Mouse (Mus musculus): ENCODE results near the gene Ndufaf5. TPM values are rescaled to one million over a fixed set of nuclear protein-coding genes. Genes with fewer than 3 reads are reported as not detected.
"Not testable (repeated sequence)": the region's sequence is repeated elsewhere in the genome, so short reads cannot be mapped to it uniquely, and the experiment has no call there.

The Ndufaf5 gene
- polyA plus RNA-seq, 1 experiment from 2014 or later = 13.3 TPM

- no peak for TF ChIP-seq CTCF (IDR thresholded peaks at IDR 0.05; ENCODE audit: low read depth)
- H3K27ac ChIP-seq (ENCODE audit: low read depth, low read length) = peak overlapping the region; percentile 67
- H3K4me3 ChIP-seq (ENCODE audit: low read depth, low read length) = peak overlapping the region; percentile 83
- 5% methylated on average over 28 of the region's 28 CpGs for WGBS
- peaks cover 11% of the 10 kb centered on the region for H3K36me3 ChIP-seq (ENCODE audit: control insufficient read depth, insufficient read depth)
- H3K9me3 ChIP-seq (ENCODE audit: control insufficient read depth) = no peaks in the 10 kb centered on the region
- H3K4me1 ChIP-seq (replicated peaks; ENCODE audit: control insufficient read depth, insufficient read depth, low read length) = no peaks in the 10 kb centered on the region
- peak overlapping the region; percentile 79 for H3K4me2 ChIP-seq (replicated peaks; ENCODE audit: low read depth)
- H3K9ac ChIP-seq (ENCODE audit: low read depth, low read length) = peak overlapping the region; percentile 82
- no peaks in the 10 kb centered on the region for H3K27me3 ChIP-seq (replicated peaks; ENCODE audit: control insufficient read depth, insufficient read depth, low read length)
- ATAC-seq = peak; percentile 70
Measured at GRCm38 (mm10) chr2:140170803-140171553, 529 bp downstream of the Ndufaf5 start.

GRCm38 (mm10) chr2:140185685-140186210 lies 15.3 kb downstream of the Ndufaf5 start:
- H3K9me3 ChIP-seq (ENCODE audit: control insufficient read depth); H3K27ac ChIP-seq (ENCODE audit: low read depth, low read length); H3K4me3 ChIP-seq (ENCODE audit: low read depth, low read length); H3K4me2 ChIP-seq (replicated peaks; ENCODE audit: low read depth); ATAC-seq; H3K27me3 ChIP-seq (replicated peaks; ENCODE audit: control insufficient read depth, insufficient read depth, low read length); H3K4me1 ChIP-seq (replicated peaks; ENCODE audit: control insufficient read depth, insufficient read depth, low read length); H3K9ac ChIP-seq (ENCODE audit: low read depth, low read length): not testable (repeated sequence)
- peak; percentile 13; the same call in 1 of the 2 replicates for TF ChIP-seq CTCF (IDR thresholded peaks at IDR 0.05; ENCODE audit: low read depth)
- 93% methylated on average over 3 of the region's 3 CpGs for WGBS
- peaks cover 36% of the 10 kb centered on the region for H3K36me3 ChIP-seq (ENCODE audit: control insufficient read depth, insufficient read depth)

- no peaks in the 10 kb centered on the region for H3K27me3 ChIP-seq (replicated peaks; ENCODE audit: control insufficient read depth, insufficient read depth, low read length)
- no peak overlapping the region for H3K4me2 ChIP-seq (replicated peaks; ENCODE audit: low read depth)
- peak; percentile 51 for TF ChIP-seq CTCF (IDR thresholded peaks at IDR 0.05; ENCODE audit: low read depth)
- no peak overlapping the region for H3K27ac ChIP-seq (ENCODE audit: low read depth, low read length)
- H3K9me3 ChIP-seq (ENCODE audit: control insufficient read depth) = no peaks in the 10 kb centered on the region
- no peak overlapping the region for H3K4me3 ChIP-seq (ENCODE audit: low read depth, low read length)
- ATAC-seq = no peak
- H3K9ac ChIP-seq (ENCODE audit: low read depth, low read length) = no peak overlapping the region
- H3K4me1 ChIP-seq (replicated peaks; ENCODE audit: control insufficient read depth, insufficient read depth, low read length) = no peaks in the 10 kb centered on the region
- 76% methylated on average over 2 of the region's 2 CpGs for WGBS
- peaks cover 35% of the 10 kb centered on the region for H3K36me3 ChIP-seq (ENCODE audit: control insufficient read depth, insufficient read depth)
Measured at GRCm38 (mm10) chr2:140200713-140201112, 30.3 kb downstream of the Ndufaf5 start.

GRCm38 (mm10) chr2:140202573-140202972 lies 32.1 kb downstream of the Ndufaf5 start:
- Histone ChIP-seq H3K4me2 (replicated peaks; ENCODE audit: low read depth) (no peak overlapping the region), H3K27me3 (replicated peaks; ENCODE audit: control insufficient read depth, insufficient read depth, low read length) (no peaks in the 10 kb centered on the region), H3K27ac (ENCODE audit: low read depth, low read length) (no peak overlapping the region), H3K4me1 (replicated peaks; ENCODE audit: control insufficient read depth, insufficient read depth, low read length) (no peaks in the 10 kb centered on the region), H3K9ac (ENCODE audit: low read depth, low read length) (no peak overlapping the region), H3K9me3 (ENCODE audit: control insufficient read depth) (no peaks in the 10 kb centered on the region), H3K4me3 (ENCODE audit: low read depth, low read length) (no peak overlapping the region), H3K36me3 (ENCODE audit: control insufficient read depth, insufficient read depth) (peaks cover 31% of the 10 kb centered on the region)
- WGBS = 85% methylated on average over 5 of the region's 5 CpGs
- no peak for TF ChIP-seq CTCF (IDR thresholded peaks at IDR 0.05; ENCODE audit: low read depth)
- no peak for ATAC-seq

- no peaks in the 10 kb centered on the region for H3K9me3 ChIP-seq (ENCODE audit: control insufficient read depth)
- H3K4me3 ChIP-seq (ENCODE audit: low read depth, low read length) = no peak overlapping the region
- 93% methylated on average over 7 of the region's 7 CpGs for WGBS
- H3K4me2 ChIP-seq (replicated peaks; ENCODE audit: low read depth) = no peak overlapping the region
- no peak overlapping the region for H3K27ac ChIP-seq (ENCODE audit: low read depth, low read length)
- ATAC-seq = no peak
- no peak for TF ChIP-seq CTCF (IDR thresholded peaks at IDR 0.05; ENCODE audit: low read depth)
- H3K36me3 ChIP-seq (ENCODE audit: control insufficient read depth, insufficient read depth) = peaks cover 27% of the 10 kb centered on the region
- H3K9ac ChIP-seq (ENCODE audit: low read depth, low read length) = no peak overlapping the region
- H3K27me3 ChIP-seq (replicated peaks; ENCODE audit: control insufficient read depth, insufficient read depth, low read length) = no peaks in the 10 kb centered on the region
- H3K4me1 ChIP-seq (replicated peaks; ENCODE audit: control insufficient read depth, insufficient read depth, low read length) = no peaks in the 10 kb centered on the region
Measured at GRCm38 (mm10) chr2:140203756-140204155, 33.3 kb downstream of the Ndufaf5 start.

- Histone ChIP-seq H3K27me3 (replicated peaks; ENCODE audit: control insufficient read depth, insufficient read depth, low read length) (no peaks in the 10 kb centered on the region), H3K4me3 (ENCODE audit: low read depth, low read length) (no peak overlapping the region), H3K4me1 (replicated peaks; ENCODE audit: control insufficient read depth, insufficient read depth, low read length) (no peaks in the 10 kb centered on the region), H3K36me3 (ENCODE audit: control insufficient read depth, insufficient read depth) (no peaks in the 10 kb centered on the region), H3K9ac (ENCODE audit: low read depth, low read length) (no peak overlapping the region), H3K27ac (ENCODE audit: low read depth, low read length) (no peak overlapping the region), H3K9me3 (ENCODE audit: control insufficient read depth) (no peaks in the 10 kb centered on the region), H3K4me2 (replicated peaks; ENCODE audit: low read depth) (no peak overlapping the region)
- WGBS = 87% methylated on average over 4 of the region's 4 CpGs
- no peak for ATAC-seq
- no peak for TF ChIP-seq CTCF (IDR thresholded peaks at IDR 0.05; ENCODE audit: low read depth)
Measured at GRCm38 (mm10) chr2:140214519-140215027, 44.1 kb downstream of the Ndufaf5 start.
